Mouse (Mus musculus) hindlimb bud, embryonic 11.5 days (tissue): ENCODE results near the gene Aldh16a1.

Experiments used
- DNase-seq: peaks from one replicate; pipeline ENCODE4 v3.0.0-alpha.2; 2012; ENCODE audit warnings: low read depth, low spot score; ENCODE audit errors: extremely low spot score

Gene Aldh16a1

DNA sequence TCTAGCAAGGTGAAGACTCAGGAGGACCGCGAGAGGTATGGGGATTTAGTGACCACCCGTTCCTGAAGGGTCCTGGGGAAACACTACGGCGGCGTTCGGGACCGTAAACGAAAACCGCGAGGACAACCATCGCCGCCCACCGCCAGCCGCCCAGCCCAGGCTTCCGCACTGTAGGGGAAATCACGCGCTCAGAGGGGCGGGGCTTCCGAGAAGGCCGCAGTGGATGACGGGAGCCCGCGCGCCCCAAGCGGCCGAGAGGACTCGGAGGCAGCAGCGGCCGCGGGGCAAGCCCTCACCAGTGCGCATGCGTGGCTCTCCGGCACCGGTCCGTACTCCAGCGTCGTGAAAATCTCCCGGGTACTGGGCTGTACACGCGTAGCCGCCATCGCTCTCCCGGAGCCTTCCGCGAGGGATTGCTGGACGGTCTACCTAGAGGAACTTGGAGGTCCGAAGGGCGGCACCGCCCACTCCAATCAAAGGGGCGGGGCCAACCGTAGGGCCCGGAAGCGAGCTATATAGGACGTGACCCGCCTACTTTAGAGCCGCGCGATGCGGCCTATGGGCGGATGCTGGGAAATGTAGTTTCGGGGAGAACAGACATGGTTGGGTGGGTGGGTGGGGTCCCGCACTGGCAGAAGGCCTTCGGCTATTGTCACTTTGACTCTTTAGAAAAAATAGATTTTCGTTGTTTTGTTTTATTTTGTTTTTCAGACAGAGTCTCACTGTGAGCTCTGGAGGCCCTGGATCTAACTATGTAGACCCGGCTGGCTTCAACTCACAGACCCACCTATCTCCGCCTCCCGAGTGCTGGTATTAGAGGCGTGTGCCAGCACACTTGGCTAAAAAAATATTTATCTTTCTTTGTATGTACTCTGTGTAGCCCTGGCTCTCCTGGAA, at the start of gene Aldh16a1, which contains the start of gene Pih1d1:
Aldh16a1 (minus strand) TSS at position 489 of the 897 bp plus-strand sequence.
Pih1d1 (plus strand) TSS at position 208 of the 897 bp plus-strand sequence.
- peak; percentile 62 for DNase-seq

DNA sequence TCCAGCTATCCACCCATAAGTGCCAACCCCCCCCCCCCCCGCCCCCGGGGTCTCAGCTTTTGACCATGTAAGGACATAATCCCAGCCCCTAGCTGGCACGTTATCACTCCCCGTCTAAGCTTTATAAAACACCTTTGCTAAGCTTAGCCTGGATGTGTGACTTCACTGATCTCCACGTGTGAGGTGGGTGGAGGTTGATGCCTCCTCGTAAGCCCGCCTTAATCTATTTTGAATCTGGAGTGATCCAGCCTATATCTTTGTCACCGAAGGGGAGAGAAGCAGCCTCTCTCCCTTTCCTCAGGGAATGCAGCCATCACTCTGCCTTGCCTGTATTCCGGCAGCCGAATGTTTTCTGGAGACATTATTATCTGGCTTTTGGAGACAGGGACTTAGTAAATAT, 48.3 kb upstream of the Aldh16a1 start:
- DNase-seq, result no peak

DNA sequence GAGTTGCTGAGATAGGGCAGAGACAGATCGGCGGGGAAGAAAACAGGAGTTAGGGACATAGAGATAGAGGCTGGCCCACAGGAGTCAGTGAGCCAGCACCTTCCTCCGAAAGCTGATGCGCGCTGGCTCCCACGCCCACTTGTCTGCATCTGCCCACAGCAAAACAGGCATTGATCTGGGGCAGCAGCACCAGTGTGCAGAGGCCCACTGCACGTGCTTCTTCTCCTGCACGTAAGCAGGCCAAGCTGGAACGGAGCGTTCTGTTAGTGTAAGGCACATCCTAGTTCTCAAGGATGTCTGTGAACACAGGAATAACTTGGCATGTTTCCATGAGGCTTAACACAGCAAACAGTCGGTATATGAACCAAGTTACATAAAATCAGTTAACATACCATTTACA, 44.6 kb upstream of the Aldh16a1 start:
- no peak for DNase-seq

DNA sequence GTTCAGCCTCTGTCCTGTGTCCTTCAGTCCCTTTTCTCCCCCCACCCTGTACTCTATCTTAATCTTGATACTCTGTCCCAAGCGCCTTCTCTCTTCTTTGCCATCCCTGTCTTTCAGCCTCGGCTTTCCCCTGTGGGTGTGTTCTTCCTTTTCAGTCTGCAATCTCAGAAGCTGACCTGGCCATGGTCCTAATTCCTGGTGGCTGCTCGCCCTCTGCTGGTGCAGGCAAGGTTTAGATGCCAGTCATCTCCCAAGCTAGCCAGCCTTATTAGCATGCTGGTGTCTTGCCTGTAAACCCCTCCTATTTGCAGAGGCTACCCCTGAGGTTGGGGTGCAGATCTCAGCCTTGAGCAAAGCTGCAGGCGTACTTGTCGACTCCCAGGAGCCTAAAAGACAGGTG, 44.1 kb upstream of the Aldh16a1 start:
- peak; percentile 41 for DNase-seq

DNA sequence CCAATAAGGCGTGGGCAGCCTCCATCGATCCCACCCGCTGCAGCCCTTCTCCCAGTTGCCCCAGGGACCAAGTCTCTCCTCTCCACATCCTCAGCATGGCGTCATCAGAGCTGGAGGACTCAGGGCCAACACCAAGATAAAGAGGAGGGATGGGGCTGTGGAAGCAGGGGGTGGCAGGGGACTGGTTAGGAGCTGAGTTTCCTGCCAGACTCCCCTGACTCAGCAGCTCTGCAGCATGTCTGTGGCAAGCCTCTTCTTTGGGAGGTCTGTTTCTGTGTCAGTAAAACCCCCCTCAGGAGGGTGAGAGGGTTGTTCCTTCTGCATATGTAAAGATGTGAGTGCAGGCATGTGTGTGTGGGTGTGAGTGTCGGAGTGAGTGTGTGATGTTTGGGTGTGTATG, 42.6 kb upstream of the Aldh16a1 start:
- no peak for DNase-seq

DNA sequence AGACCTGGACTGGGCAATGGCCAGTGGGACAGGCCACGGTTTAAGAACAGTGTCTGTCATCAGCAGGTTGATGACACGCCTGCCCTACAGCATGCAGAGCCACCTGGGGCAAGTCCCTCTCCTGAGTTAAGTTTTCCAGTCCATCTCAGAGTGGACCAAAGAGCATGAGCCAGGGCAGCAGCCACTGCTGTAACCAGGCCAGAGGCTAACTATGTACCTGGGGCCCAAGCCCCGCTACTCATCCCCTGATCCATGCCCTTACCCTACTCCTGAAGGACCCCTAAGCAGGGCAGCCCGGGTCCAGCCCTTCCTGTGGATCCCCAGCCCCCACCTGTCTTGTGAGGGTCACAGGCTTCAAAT, 41.8 kb upstream of the Aldh16a1 start:
- no peak for DNase-seq

DNA sequence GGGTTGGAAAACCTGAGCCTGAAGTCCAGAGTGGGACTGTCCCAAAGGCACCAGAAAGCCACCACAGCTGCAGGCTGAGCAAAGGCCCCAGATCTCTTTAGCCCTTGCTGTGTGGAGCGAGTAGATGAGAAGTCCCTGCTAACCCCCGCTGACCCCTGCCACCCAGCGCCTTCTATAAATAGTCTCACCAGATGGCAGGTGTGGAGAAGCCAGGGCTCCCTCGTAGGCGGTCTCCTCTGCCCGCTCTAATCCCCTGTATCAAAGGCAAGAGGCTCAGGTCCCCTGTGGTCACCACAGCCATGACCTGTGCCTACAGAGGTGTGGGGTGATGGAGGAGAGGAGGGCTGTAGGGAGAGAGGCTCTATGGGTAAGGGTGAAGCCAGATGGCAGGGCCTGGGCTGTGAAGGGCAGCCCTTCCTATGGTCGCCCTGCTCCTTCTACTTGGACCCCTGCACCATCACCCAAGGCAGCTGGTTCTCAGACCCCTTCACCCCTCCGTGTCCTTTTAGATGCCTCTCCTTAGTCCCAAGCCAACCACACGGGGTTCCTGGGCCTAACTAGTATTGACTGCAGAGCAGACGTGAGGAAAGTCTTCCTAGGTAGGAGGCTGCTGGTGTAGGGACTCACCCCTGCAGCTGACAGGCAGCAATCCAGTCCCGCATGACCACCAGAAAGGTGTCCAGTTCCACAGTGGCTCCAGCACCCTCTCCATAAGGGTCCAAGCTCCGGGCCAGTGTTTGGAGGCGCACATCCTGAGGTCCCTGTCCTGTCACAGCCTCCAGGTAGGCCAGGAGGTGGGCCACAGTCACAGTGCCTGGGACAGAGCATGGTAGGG, 41.2 kb upstream of the Aldh16a1 start:
- no peak for DNase-seq

DNA sequence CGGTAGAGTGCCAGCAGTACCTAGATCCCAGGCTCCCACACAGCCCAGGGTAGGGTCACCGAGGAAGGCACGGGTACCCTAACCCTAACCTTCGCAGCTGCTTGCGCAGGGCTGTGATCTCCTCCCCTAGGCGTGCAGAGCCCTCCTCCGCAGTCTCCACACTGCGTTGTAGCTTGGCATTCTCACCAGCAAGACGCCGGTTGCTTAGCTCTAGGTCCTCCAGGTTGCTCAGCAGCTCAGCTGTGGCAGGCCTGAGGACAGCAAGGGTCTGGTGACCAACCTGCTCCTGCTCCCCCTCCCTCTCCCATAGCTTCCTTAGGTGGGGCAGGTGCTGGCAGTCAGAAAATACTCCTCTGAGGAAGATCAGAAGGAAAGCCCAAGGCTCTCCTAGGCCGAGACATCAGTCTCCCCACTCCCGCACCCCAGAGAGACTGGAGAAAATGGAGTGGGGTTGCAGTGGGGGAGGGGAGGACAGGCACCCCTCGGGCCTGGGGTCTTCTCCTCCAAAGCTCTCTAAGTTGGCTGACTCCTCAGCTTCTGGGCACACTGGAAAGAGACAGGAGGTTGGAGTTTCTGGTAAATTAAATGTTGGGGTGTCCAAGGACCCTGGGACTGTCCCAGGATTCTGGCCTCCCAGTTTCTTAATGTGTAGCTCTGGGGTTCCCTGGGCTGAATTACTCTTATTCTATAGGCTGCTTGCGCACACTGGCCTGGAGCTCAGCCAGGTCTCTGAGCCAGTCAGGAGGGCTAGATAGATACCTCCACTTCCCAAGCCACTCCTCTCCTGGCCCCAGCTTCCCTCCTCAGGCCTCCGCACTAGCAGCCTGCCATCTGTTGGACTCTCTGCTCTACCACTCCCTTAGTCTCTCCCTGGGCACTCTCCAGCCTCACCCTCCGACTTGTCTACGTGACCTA, 39.7 kb upstream of the Aldh16a1 start:
- no peak for DNase-seq

DNA sequence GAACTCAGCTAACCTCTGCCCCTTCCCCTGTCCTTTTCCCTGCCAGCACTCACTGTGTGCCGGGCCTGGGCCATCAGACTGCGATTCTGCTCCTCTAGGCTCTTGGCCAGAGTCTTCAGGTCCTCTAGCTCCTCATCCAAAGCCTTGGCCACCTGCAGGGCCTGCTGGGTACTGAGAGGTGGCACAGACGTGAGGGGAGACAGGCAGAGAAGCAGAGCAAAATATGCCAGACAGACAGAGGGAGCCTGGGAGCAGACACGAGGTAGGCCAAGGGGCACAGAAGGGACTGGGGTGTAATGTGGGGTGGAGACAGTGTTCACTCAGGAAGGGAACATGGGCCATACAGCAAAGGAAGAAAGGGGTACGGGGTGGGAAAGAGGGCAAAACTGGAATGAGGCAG, 39.0 kb upstream of the Aldh16a1 start:
- DNase-seq, result no peak

DNA sequence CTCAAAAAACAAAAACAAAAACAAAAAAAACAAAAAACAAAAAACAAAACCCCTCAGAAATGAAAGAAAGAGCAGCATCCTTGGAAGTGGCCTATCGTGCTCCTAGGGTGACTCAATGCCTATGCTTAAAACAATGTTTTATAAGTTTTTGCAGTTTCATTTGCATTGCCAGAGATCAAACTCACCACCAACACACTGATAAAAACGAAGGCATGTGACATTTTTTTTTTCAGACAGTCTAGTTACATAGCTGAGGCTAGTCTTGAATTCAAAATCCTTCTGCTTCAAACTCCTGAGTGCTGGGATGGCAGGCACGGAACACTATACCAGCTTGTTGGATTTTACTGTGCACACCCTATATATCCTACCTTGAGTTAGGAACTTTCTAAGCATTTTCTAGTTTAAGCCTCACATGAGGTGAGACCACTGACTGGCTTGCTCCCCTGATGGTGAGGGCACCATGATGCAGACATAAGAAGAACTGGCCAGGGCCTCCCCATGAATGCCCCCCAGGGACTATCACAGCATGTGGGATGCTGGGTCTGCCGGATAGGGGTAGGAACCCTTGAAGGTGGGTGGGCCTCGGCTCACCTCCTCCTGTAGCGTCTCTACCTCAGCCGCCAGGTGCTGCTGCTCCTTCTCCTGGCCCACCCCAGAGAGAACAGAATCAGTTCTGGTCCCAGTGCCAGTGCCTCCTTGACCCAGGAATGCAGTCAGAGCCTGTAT, 38.4 kb upstream of the Aldh16a1 start:
- no peak for DNase-seq

DNA sequence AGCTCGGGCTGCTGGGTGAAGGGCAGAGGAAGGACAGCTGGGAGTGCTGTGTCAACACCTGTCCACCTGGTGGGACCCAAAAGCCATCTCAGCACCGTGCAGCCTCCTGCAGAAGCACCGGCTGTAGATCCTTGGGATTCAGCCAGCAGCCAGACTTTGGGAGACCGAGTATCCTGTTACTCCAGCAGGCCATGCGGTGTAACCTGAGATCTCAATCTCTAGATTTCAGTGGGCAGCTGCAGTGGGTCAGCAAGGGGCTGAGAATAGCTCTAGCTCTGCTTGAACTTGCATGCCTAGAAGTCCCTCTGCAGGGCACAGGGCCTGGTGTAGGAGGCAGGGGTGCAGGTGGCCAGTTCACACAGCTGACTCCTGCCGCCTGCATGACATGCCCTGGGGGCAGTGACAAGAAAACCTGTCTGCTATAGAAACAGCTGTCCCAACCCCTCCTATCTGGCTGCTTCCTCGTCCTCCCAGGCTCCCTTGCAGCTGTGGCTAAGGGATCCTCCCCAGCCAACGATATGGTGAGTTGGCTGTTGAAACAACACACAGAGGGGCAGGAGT, 37.5 kb upstream of the Aldh16a1 start:
- peak; percentile 33 for DNase-seq

DNA sequence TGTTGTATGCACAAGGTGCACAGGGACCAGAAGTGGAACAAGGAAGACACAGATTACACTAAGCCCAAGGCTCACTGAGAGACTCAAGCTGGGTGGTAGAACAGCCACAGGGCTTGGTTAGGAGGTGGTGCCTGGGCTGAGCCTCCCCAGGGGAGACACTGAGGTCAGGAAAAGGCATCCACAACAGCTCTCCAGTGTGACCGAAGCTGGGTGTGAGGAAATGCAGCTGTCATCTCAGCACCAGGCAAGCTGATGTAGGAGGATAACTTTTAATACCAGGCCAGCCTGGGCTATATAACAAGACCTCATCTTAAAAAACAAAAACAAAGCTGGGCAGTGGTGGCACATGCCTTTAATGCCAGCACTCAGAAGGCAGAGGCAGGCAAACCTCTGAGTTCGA, 36.8 kb upstream of the Aldh16a1 start:
- DNase-seq, result no peak

DNA sequence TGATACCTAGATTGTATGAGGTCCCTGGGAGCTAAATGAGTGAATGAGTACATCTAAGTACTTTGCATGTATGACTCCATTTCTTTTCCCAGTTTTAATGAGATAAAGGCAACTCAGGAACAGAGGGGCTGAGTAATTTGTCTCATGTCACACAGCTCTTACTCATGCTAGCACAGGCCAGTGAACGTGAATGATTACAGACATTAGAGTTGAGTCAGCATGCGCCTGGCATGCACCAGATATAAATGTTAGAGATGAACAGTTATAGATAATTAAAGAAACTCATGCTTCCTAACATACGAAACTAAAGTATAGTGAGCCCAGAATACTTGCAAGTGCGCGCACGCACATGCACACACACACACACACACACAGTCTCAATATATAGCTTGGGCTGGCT, 35.8 kb upstream of the Aldh16a1 start:
- no peak for DNase-seq

DNA sequence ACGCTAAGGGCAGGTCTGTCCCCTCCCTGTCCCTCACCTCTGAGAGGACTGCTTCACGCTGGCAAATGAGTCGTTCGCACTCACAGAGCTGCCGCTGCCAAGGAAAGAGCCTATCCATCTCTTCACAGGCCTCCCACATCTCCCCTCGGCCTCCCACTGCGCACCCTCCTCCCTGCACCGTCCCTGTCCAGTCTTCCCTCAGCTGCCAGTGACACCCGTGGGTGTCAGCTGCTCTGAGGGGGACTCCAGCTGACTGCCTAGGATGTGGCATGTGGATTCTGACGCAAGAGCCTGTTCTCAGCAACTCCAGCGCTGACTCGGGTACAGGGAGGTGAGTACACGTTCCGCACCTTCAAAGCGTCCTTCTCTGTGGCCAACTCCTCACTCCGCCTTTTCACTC, 35.2 kb upstream of the Aldh16a1 start:
- DNase-seq, result no peak

DNA sequence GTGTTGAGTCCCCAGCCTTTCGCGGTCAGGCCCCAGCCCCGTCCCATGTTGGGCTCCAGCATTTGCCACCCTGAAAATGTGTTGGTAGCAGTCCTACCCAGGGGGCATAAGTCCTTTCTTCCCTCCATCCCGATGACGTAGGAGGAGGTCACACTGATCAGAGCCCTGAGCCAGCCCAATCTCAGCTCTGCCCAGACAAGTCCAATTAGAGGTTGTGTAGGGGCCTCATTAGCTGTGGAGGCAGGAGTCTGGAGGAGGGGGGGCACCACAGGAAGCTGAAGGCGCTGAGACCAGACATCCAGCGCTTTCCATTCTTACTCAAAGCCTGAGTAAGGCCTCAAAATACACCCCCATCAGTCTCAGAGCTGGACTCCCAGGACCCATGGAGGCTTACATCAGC, 31.5 kb upstream of the Aldh16a1 start:
- DNase-seq, result no peak

DNA sequence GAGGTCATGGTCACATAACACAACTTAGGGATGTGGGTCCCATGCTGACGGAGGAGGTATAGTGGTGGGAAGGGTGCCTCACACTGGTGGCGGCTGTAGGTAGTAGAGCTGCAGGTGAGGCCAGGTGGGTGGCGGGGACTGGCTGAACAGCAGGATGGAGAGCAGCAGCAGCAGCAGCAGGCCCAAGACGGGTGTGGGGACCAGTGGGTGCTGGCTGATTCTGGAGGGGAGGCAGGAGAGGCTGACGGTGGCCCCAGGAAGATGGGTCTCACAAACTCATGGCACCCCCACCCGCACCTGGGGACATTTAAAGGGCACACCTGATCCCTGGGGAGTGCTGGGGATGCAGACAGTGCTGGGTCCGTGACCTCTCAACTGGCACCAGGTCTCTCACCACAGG, 29.3 kb upstream of the Aldh16a1 start:
- DNase-seq, result no peak

DNA sequence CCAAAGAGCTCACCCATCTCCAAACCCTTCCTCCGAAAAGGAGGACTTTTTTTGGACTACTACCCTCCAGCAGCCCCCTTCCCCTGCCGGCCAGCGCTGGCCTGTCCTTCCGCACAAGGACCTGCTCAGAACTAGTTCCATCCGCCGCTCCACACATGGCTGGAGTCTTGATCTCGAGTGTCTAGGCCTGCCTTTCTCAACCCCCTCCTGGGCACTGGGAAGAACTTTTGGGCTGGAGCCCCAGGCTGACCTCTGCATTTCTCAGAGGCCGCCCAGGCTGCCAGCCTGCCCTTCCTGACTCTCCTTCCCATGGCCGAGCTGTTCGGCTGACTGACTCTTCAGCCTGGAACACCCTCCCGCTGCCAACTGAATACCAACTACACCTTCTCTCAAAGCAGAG, 28.2 kb upstream of the Aldh16a1 start:
- DNase-seq, result no peak

DNA sequence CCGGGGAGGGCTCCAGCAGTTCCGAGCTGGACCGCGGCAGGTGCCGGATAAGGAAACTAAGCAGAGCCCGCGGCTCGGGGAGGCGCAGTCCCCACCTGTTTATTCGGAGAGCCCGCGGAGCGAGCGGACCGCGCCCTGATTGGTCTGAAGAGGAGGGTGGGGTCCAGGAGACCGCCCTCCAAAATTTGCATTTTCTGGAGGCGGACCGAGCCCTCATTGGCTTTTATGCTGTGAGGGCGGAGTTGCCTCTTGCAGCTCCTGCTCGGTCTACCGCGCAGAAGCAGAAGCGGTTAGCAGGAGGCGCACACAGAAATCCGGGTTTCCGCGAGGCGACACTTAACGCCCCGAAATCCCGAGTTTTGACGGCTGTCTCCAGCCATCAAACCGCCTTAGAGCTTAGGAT, 27.8 kb upstream of the Aldh16a1 start:
- peak; percentile 62 for DNase-seq

DNA sequence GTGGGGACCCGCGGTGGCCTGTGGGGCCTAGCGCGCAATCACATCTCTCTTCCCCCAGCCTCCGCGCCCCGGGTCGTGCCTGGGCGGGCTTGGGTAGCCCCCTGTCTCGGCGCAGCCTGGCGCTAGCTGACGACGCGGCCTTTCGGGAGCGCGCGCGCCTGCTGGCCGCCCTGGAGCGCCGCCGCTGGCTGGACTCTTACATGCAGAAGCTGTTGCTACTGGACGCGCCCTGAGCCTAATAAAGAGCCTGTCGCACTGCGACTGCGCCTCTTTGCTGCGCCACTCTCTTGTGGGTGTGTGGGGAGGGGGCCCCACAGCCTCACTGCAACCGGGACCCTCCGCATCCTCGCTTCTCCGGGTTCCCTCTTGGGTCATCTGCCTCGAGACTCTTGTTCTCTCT, 27.2 kb upstream of the Aldh16a1 start:
- no peak for DNase-seq

DNA sequence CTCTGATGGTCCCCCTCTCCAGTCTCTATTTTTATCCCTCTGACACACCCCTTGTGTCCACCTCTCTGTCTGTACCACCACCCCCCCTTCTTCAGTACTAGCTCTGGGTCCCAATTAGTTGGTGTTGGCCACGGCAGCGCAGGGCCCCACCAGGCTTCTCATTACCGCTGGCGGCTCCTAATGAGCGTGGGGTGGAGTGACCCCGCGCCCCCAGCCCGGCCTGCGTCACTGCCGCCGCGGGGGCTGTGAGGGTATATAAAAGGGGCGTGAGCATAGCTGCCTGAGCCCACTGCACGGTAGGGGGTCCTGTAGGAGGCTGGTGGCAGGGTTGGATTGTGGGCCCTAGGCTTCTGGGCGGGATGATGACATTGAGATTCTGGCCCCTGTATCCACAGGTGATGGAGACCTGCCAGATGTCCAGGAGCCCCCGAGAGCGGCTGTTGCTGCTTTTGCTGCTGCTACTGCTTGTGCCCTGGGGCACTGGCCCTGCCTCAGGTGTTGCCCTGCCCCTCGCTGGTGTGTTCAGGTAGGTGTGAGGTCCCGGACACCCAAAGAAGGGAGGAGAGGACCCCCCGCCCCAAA, 26.6 kb upstream of the Aldh16a1 start, which contains the start of gene Pth2:
Pth2 (plus strand) TSS at position 100 of the 582 bp plus-strand sequence.
- DNase-seq, result no peak
